In the genomic region with DNA sequence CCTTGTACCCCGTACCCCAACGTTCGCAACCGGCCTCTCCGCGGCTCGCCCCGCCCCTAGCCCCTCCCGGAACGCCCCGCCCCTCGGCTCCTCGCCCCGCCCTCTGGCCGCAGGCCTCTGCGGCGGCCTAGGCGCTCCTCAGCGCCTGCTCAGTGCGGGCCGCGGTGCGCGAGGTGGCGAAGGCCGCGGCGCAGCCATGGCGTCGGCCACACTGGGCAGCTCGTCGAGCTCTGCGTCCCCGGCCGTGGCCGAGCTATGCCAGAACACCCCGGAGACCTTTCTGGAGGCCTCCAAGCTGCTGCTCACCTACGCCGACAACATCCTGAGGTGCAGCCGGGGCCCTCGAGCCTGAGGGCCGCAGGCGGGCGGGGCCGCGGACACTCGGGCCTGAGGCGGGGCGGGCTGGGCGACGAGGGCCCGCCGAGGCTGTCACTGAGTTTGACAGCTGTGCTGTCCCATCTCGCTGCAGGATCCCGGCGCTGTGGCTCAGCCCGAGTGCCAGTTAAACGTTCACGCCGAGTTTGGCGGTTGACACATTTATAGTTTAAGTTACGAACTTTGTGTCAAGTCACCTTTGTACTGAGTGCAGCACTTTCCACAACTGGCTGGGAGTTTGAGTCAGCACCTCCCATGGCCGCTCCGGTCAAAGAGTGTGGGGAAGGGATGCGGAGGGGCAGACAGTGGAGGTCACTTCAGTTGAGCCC, we compare ENCODE assay signal across 8 mouse cellular contexts. TPM values are rescaled to one million over a fixed set of nuclear protein-coding genes. Genes with fewer than 3 reads are reported as not detected.
DNase-seq lines count a peak whose midpoint lies in the region; ATAC-seq and TF ChIP-seq lines count a peak whose summit lies in the region.

Gene Ngly1, plus strand, starts transcription at position 110 of the 704 bp plus-strand sequence.
Gene Oxsm, minus strand, starts transcription at position 638 of the 704 bp plus-strand sequence.

- H3K9ac ChIP-seq in MEL (ENCODE audit: control insufficient read depth, low read depth, low read length, poor library complexity, severe bottlenecking): peak within 1 kb of the TSS; percentile 100
- peak within 1 kb of the TSS; percentile 95 for H3K9ac ChIP-seq in lung, postnatal 0 days (replicated peaks; ENCODE audit: low read depth)

- peaks cover 28 to 31% of the 10 kb centered on the region in 2 experiments for H3K4me1 ChIP-seq in MEL (ENCODE audit: control insufficient read depth in 1 of 2, insufficient read depth in 2 of 2, low read length in 2 of 2)
- peaks cover 11% of the 10 kb centered on the region; the same call in 1 of the 2 replicates for H3K4me1 ChIP-seq in lung, postnatal 0 days (ENCODE audit: insufficient read depth, low read depth, low read length)

- peak within 1 kb of the TSS; percentile 87 to 88 for H3K4me3 ChIP-seq in MEL (ENCODE audit: control insufficient read depth in 1 of 2, insufficient read depth in 1 of 2, low read depth in 2 of 2, low read length in 2 of 2)
- peak within 1 kb of the TSS; percentile 70 for H3K4me3 ChIP-seq in lung, postnatal 0 days (ENCODE audit: low read depth, low read length)

- peak; percentile 96 for ATAC-seq in frontal cortex, adult (ENCODE audit: low TSS enrichment)
- ATAC-seq in hematopoietic stem cell, adult 5-6 weeks (replicated peaks in 1 of 2; ENCODE audit: insufficient read depth in 1 of 2, low FRiP score in 2 of 2, low TSS enrichment in 1 of 2, low read depth in 1 of 2, poor library complexity in 2 of 2, severe bottlenecking in 2 of 2): peak; percentile 70 to 80
- peak; percentile 99 for ATAC-seq in lung, postnatal 0 days

- TF ChIP-seq RAD21 in MEL (IDR thresholded peaks at IDR 0.05; ENCODE audit: low read depth, low read length): no peak

- no peak; a peak in 1 of 4 replicates for TF ChIP-seq EP300 in MEL (IDR thresholded peaks at IDR 0.05; ENCODE audit: low read depth in 1 of 2, low read length in 2 of 2)
- no peak for TF ChIP-seq EP300 in lung, postnatal 0 days (IDR thresholded peaks at IDR 0.05)

- peaks cover 0 to 45% of the 10 kb centered on the region in 2 experiments; a peak in 2 of 4 replicates for H3K36me3 ChIP-seq in MEL (ENCODE audit: control insufficient read depth in 1 of 2, insufficient read depth in 2 of 2, low read length in 2 of 2)
- no peaks in the 10 kb centered on the region for H3K36me3 ChIP-seq in lung, postnatal 0 days (ENCODE audit: insufficient read depth, low read length)

- H3K9me3 ChIP-seq in MEL (replicated peaks; ENCODE audit: insufficient read depth, low read length): no peaks in the 10 kb centered on the region
- no peaks in the 10 kb centered on the region for H3K9me3 ChIP-seq in lung, postnatal 0 days (ENCODE audit: low read length)

- H3K4me2 ChIP-seq in lung, postnatal 0 days (replicated peaks; ENCODE audit: low read depth, low read length): peak within 1 kb of the TSS; percentile 79

- H3K79me2 ChIP-seq in MEL (ENCODE audit: control insufficient read depth, insufficient read depth, low read length, poor library complexity): peaks cover 8% of the 10 kb centered on the region

- no peak for TF ChIP-seq CTCF in MEL (IDR thresholded peaks at IDR 0.05 in 2 of 3, conservative IDR thresholded peaks at IDR 0.05 in 1 of 3; ENCODE audit: control insufficient read depth in 1 of 3, insufficient read depth in 1 of 3, low read depth in 2 of 3, low read length in 3 of 3, poor library complexity in 1 of 3, severe bottlenecking in 1 of 3)
- TF ChIP-seq CTCF in lung, postnatal 0 days (IDR thresholded peaks at IDR 0.05): 0 out of 2 replicates have a peak, but pooled peaks have one; percentile 4

- TF ChIP-seq POLR2A in MEL (IDR thresholded peaks at IDR 0.05; ENCODE audit: control insufficient read depth in 1 of 2, insufficient read depth in 1 of 2, low read depth in 1 of 2, low read length in 2 of 2, poor library complexity in 1 of 2): peak; percentile 94 to 100

- H3K27me3 ChIP-seq in MEL (ENCODE audit: control insufficient read depth in 1 of 2, insufficient read depth in 2 of 2, low read length in 2 of 2): no peaks in the 10 kb centered on the region
- H3K27me3 ChIP-seq in lung, postnatal 0 days (replicated peaks; ENCODE audit: insufficient read depth, low read length): no peaks in the 10 kb centered on the region

- H3K27ac ChIP-seq in MEL (ENCODE audit: control insufficient read depth, low read depth, low read length): peak within 1 kb of the TSS; percentile 94
- peak within 1 kb of the TSS; percentile 96 for H3K27ac ChIP-seq in lung, postnatal 0 days (ENCODE audit: low read length)

- 3% methylated on average over 61 of the region's 65 CpGs for WGBS in lung, postnatal 0 days

- DNase-seq in MEL (ENCODE audit: low read depth, low spot score): peak; percentile 87
- DNase-seq in cerebellum, adult 9-10 months: peak; percentile 83
- DNase-seq in layer of hippocampus, adult 9-11 months: peak; percentile 78
- DNase-seq in lung, postnatal 0 days (ENCODE audit: low spot score): peak; percentile 86
- peak; percentile 72 for DNase-seq in ovary, postnatal 10 days (ENCODE audit: low spot score)
- peak; percentile 89 for DNase-seq in thymus, postnatal 0 days (ENCODE audit: low spot score)

TF ChIP-seq in MEL, 35 proteins besides CTCF, POLR2A, EP300 and RAD21:
- no peak; the same call in 1 of the 2 replicates for TF ChIP-seq MAZ (IDR thresholded peaks at IDR 0.05; ENCODE audit: low read depth, low read length)
- TF ChIP-seq HCFC1 (IDR thresholded peaks at IDR 0.05; ENCODE audit: low read depth, low read length): peak; percentile 72
- TF ChIP-seq SIN3A (IDR thresholded peaks at IDR 0.05; ENCODE audit: low read length): peak; percentile 71
- no peak for TF ChIP-seq MEF2A (IDR thresholded peaks at IDR 0.05; ENCODE audit: extremely low read depth, insufficient replicate concordance, low read depth, low read length, poor library complexity, severe bottlenecking)
- TF ChIP-seq NELFE (IDR thresholded peaks at IDR 0.05; ENCODE audit: low read depth, low read length): peak; percentile 91
- peak; percentile 85 for TF ChIP-seq ZMIZ1 (IDR thresholded peaks at IDR 0.05; ENCODE audit: low read depth, low read length)
- TF ChIP-seq NRF1 (IDR thresholded peaks at IDR 0.05; ENCODE audit: insufficient read depth, low read depth, low read length, poor library complexity, severe bottlenecking): peak; percentile 71
- 0 out of 2 replicates have a peak, but pooled peaks have one; percentile 40 for TF ChIP-seq TCF12 (IDR thresholded peaks at IDR 0.05; ENCODE audit: low read depth, low read length)
- TF ChIP-seq ZKSCAN1 (IDR thresholded peaks at IDR 0.05; ENCODE audit: low read depth, low read length): no peak
- TF ChIP-seq MAX (IDR thresholded peaks at IDR 0.05; ENCODE audit: low read length): peak; percentile 26; the same call in 1 of the 2 replicates
- TF ChIP-seq RCOR1 (IDR thresholded peaks at IDR 0.05; ENCODE audit: low read depth, low read length): no peak
- peak; percentile 52 for TF ChIP-seq MXI1 (IDR thresholded peaks at IDR 0.05; ENCODE audit: low read depth, low read length)
- TF ChIP-seq TAL1 (IDR thresholded peaks at IDR 0.05; ENCODE audit: low read length): no peak
- TF ChIP-seq POLR2AphosphoS2 (IDR thresholded peaks at IDR 0.05; ENCODE audit: low read length): peak; percentile 84; the same call in 1 of the 2 replicates
- TF ChIP-seq TBP (IDR thresholded peaks at IDR 0.05; ENCODE audit: low read depth, low read length): 0 out of 2 replicates have a peak, but pooled peaks have one; percentile 5
- 0 out of 2 replicates have a peak, but pooled peaks have one; percentile 31 for TF ChIP-seq MYB (IDR thresholded peaks at IDR 0.05; ENCODE audit: low read depth, low read length)
- no peak; the same call in 1 of the 2 replicates for TF ChIP-seq KAT2A (conservative IDR thresholded peaks at IDR 0.05; ENCODE audit: low read depth, low read length)
TF ChIP-seq in MEL: peak in this region for 11.

RNA-seq across cellular contexts. Expression of gene Ngly1, which starts in this region (rescaled TPM):
- 17.9 and 26.7 TPM in 2 replicates for total RNA-seq in MEL (2012; rRNA removed)
- 10 to 100 TPM in 1 of 2 experiments, not detected in 1; 28.7 TPM for polyA plus RNA-seq in MEL (2012; ENCODE audit: insufficient read depth in 1 of 2, insufficient read length in 2 of 2, low read depth in 1 of 2, low replicate concordance in 2 of 2, missing spikeins in 1 of 2)
- total RNA-seq in hematopoietic stem cell, adult 5-6 weeks (2017): 46.9 and 54.9 TPM in 2 replicates
- 39.0 and 45.3 TPM in 2 replicates for polyA plus RNA-seq in lung, postnatal 0 days (2015; fragmentation: Nextera tagmentation; extraction: Ambion mirVana)
- 63.6 and 67.6 TPM in 2 replicates for polyA plus RNA-seq in thymus, postnatal 0 days (2015; fragmentation: Nextera tagmentation; extraction: Ambion mirVana)

RNA-seq across cellular contexts. Expression of gene Oxsm, which starts in this region (rescaled TPM):
- total RNA-seq in MEL (2012; rRNA removed): 5.4 and 6.4 TPM in 2 replicates
- polyA plus RNA-seq in MEL (2012; ENCODE audit: insufficient read depth in 1 of 2, insufficient read length in 2 of 2, low read depth in 1 of 2, low replicate concordance in 2 of 2, missing spikeins in 1 of 2): 1 to 10 TPM in 1 of 2 experiments, not detected in 1; 8.9 TPM
- 8.8 and 11.0 TPM in 2 replicates for total RNA-seq in hematopoietic stem cell, adult 5-6 weeks (2017)
- 1.7 and 2.8 TPM in 2 replicates for polyA plus RNA-seq in lung, postnatal 0 days (2015; fragmentation: Nextera tagmentation; extraction: Ambion mirVana)
- polyA plus RNA-seq in thymus, postnatal 0 days (2015; fragmentation: Nextera tagmentation; extraction: Ambion mirVana): 2.2 and 3.0 TPM in 2 replicates

Comparison
In these comparisons a context has a peak if more than half of its experiments do, and no peak if none do; other contexts are left out.
1. Peak in every context shown above with its lines: DNase-seq, ATAC-seq, H3K4me3 ChIP-seq and H3K27ac ChIP-seq.